Mouse (Mus musculus): ENCODE results near the gene Cacna1a.

Gene Cacna1a

GRCm38 (mm10) chr8:84388275-84388674 lies at the start of gene Cacna1a:
TSS of gene Cacna1a (plus strand) at chr8:84388440.
- no peak for DNase-seq (ENCODE audit: low read depth)

GRCm38 (mm10) chr8:84338493-84338892 lies 49.7 kb upstream of the Cacna1a start:
- no peak for DNase-seq (ENCODE audit: low read depth)

DNA sequence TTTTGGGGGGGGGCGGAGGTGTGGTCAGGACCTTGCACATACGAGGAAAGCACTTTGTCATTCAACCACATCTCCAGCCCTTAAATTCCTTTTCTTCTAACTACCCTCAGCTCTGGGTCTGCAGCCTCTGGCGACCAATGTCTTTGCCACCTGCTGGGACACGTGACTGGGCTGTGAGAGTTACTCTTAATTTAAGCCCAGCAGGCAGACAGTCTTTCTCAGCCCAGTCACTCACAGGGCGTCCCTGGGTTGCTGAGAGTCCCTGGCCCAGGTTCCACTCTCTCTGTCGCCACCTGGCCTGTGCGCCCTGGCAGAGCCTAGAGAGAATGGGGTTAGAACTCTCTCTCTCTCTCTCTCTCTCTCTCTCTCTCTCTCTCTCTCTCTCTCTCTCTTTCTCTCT lies 48.9 kb upstream of the Cacna1a start:
- DNase-seq (ENCODE audit: low read depth): peak; percentile 6

DNA sequence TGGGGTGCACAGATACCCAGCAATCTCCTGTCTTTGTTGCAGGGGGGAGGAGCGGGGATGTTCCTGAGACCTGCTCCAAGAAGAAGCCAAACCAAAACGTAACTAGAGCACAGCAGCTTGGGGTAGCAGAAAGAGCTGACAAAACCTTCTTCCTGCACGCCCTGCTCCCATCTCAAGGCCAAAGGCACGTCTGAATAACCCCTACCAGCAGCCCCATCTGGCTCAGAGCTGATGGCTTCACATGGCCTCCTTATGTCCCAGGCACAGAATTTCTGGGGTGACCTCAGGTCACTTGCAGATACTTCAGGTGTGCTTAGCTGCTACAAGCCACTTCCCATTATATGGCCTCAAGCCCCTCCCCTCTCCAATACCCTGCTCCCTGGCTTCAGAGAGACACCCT lies 48.4 kb upstream of the Cacna1a start:
- DNase-seq (ENCODE audit: low read depth): no peak

DNA sequence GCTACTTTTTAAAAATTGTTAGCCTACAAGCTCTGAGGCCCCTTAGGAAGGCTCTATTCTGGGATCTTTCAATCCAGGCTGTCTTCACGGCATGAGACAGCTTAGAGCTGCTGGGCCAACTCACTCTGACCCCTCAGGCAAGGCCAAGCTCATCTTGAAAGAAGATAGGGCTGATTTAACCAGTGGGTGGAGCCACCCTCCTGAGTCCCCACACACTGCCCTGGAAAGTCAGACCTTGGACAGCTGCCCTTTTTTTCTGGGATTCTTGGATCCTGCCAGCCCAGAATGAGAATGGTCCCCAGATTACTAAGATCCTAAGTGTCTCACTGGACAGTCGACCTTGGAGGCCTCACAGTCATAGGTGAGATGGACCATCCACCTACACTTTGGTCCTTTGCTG lies 47.6 kb upstream of the Cacna1a start:
- DNase-seq (ENCODE audit: low read depth): no peak

- DNase-seq (ENCODE audit: low read depth): no peak
Measured at GRCm38 (mm10) chr8:84345493-84345892, 42.7 kb upstream of the Cacna1a start.

DNA sequence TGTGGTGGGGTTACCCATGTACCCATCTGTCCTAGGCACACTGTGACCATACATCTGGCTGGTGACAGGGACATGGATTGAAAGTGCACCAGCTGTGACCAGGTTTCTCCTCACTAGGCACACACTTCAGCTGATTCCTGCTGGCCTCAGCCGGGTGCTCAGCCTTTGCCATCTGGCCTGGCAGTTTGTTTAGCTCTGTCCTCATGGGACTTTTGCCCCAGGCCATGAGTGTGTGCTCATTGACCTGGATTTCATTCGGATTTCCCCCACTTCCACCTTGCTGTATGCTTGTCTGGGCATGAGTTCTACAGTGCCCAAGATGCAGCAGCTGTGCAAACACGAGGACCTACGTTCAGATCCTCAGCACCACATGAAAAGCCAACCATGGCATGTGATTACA lies 41.8 kb upstream of the Cacna1a start:
- DNase-seq (ENCODE audit: low read depth): no peak

DNA sequence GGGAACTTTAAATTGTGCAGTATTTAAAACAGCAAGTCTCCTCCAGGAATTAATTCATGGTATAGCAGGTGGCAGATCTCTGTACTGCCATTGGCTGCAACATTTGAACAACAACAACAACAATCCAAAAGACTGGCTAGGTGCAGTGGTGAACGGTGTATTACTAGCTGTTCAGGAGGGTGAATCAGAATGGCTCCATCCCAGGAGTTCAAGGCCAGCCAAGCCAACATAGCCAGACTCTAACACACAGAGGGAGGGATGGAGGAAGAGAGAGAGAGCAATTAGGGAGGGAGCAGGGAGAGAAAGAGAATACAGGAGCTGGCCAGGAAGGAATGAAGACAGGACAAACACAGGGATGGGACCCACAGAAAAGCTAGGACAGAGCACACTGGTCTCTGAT lies 38.7 kb upstream of the Cacna1a start:
- no peak for DNase-seq (ENCODE audit: low read depth)

DNA sequence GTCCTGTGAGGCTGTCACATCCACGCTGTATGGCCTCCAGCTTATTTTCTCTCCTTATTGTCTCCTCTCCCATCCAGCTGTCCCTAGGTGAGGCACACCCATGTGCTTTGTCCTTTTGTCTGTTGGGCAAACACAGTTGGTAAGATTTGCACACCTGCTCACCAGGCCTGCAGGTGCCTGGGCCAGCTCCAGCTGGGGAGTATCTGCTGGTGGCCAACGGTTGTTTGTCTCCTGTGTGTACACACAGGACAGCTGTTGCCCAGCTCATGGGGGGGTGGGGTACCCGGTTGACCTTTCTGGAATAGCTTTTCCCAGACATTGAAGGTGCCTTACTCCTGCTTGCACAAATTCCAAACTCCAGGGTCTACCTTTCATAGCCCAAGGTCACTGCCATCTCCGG lies 37.3 kb upstream of the Cacna1a start:
- no peak for DNase-seq (ENCODE audit: low read depth)

DNA sequence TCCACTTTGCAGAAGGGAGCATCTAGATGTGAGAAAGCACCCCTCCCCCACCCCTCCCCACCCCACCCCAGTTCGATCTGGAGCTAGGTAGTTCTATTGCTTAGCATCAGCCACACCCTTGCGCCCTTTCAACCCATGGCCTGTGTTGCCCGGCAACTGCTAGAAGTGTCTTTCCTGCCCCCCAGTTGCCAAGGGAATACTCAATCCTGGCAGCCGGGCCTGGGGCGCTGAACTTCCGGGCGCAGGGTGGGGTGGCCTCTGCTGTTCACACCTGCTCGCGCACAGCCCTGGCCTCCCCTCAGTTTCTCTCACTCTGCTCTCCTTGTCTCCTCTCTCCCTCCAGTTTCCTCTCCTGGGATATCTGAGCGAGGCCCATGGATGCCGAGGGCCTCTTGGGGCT lies 31.8 kb upstream of the Cacna1a start:
- no peak for DNase-seq (ENCODE audit: low read depth)

DNA sequence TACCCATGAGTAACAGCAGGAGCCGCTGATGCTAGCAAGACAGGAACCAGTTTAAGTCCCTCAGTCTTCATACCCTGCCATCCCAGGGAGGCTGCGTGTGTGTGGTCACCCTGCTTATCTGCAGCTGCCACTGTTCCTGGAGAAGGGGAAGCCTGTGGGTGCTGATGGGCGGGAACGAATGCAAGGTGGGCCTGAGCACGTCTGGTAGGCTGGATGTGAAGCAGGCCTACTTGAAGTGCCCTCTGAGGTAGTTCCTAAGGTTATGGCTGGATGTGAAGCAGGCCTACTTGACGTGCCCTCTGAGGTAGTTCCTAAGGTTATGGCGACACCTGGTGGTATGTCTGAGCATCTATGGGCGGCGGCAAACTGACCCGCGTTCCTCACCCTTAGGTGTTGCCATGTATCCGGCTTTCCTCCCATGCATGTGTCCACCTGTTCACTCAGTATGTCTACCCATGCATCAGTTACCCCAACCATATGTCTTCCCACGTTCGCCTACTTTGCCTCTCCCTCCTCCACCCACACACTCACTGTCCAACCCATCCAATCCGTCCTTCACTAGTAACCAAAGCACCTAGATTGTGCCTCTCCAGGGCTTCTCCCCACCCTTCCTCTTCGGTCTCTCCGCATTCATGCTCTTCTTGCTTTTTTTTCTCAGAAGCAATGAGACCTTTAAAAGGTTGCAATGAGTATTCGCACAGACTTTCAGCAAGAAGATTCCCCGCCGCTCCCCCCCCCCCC lies 30.4 kb upstream of the Cacna1a start:
- DNase-seq (ENCODE audit: low read depth): peak; percentile 85

DNA sequence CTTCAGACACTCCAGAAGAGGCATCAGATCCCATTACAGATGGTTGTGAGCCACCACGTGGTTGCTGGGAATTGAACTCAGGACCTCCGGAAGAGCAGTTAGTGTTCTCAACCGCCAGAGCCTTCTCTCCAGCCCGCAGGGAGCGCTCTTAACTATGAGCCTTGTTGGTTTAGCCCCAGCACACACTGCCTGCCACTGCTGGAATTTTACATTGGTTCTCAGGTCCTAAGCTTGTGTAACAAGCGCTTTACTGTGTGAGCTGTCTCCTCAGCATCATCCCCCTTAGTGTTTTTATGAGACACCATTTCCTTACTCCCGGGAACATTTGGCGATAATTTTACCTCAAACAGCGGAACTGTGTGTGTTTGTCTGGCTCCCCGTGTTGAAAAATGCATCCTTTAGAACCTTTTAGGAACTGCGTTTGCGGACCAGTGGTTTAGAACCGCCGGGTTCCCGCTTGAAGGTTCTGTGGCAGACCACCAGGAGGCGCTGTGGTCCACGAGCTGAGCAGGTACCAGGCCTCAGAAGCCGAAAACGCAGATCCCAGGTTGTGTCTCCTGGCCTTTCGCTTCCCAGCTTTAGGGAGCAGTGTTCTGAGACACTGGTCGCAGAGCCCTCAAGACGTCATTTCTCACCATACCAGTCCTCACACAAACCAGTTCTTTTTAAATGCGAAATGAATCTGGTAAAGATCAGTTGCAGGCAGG lies 24.7 kb upstream of the Cacna1a start:
- DNase-seq (ENCODE audit: low read depth): peak; percentile 58

- DNase-seq (ENCODE audit: low read depth): no peak
Measured at GRCm38 (mm10) chr8:84365197-84365596, 23.0 kb upstream of the Cacna1a start.

GRCm38 (mm10) chr8:84370972-84371371 lies 17.3 kb upstream of the Cacna1a start:
- DNase-seq (ENCODE audit: low read depth): no peak

GRCm38 (mm10) chr8:84375038-84375437 lies 13.2 kb upstream of the Cacna1a start:
- DNase-seq (ENCODE audit: low read depth): no peak

GRCm38 (mm10) chr8:84375803-84376202 lies 12.4 kb upstream of the Cacna1a start:
- DNase-seq (ENCODE audit: low read depth): no peak

DNA sequence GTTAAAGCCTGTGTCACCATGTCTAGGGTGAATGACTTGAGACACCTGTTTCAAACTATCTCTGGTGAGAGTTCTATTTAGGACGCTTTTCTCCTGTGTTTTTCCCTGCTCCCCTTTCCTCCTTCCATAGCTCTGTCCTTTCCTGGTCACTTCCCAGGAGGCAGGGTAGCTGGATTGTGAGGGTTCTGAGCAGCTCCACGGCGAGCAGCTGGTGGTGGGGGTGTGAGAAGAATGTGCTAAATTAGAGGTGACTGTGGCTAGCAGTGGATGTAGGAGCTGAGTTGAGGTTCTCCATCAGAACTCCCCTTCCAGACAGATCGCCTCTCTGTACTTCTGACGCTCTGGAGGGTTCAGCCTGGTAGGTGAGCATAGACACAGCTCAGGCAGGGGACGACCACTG lies 11.7 kb upstream of the Cacna1a start:
- DNase-seq (ENCODE audit: low read depth): no peak

DNA sequence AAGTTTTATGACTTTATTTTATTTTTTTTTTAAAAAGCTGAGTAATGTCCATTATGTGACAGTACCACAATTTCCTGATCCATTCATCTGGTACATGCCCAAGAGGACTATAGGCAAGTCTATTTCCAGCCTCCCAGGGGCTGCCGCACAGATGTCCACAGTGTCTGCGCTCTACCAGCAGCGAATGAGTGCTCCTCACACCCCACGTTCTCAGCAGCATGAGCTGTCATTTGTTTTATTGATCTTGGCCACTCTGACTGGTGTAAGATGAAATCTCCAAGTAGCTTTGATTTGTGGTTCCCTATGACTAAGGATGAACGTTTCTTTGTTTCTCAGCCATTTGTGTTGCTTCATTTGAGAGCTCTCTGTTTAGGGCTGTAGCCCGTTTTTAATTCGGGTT lies 6.6 kb upstream of the Cacna1a start:
- DNase-seq (ENCODE audit: low read depth): no peak

GRCm38 (mm10) chr8:84388773-84389172 lies 533 bp downstream of the Cacna1a start:
- no peak for DNase-seq (ENCODE audit: low read depth)

DNA sequence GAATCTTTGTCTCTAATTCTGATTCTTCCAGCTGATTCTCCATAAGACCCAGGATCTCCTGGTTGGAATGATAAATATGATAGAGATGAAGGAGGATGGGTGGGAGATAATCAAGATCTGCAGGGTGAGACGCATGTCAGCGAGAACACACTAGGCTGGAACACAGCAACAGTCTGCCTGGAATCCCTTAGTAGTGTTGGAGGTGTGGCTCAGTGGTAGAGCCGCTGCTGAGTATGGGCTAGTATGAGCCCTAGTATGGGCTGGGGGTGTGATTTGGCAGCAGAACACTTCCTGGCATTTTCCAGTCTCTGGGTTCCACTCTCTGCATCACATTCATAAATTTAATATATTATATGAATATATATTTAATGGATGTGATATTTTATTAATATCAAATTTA lies 933 bp downstream of the Cacna1a start:
- DNase-seq (ENCODE audit: low read depth): no peak

DNA sequence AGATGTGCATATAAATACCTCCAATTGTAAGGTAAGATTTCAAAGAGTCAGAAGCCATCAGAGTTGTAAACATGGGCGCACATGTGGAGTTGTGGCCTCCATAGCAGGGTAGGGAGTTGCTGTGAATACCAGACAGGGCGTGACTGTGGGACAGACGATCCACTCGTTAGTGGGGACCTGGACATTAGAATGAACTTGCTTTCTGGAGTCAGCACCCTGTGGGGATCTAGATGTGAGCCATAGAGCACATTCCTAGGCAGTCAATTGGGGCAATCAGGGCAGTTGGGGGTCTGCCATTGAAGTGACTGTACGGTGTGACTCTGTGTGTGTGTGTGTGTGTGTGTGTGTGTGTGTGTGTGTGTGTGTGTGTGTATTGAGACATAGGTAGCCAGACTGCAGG lies 3.4 kb downstream of the Cacna1a start:
- DNase-seq (ENCODE audit: low read depth): no peak

DNA sequence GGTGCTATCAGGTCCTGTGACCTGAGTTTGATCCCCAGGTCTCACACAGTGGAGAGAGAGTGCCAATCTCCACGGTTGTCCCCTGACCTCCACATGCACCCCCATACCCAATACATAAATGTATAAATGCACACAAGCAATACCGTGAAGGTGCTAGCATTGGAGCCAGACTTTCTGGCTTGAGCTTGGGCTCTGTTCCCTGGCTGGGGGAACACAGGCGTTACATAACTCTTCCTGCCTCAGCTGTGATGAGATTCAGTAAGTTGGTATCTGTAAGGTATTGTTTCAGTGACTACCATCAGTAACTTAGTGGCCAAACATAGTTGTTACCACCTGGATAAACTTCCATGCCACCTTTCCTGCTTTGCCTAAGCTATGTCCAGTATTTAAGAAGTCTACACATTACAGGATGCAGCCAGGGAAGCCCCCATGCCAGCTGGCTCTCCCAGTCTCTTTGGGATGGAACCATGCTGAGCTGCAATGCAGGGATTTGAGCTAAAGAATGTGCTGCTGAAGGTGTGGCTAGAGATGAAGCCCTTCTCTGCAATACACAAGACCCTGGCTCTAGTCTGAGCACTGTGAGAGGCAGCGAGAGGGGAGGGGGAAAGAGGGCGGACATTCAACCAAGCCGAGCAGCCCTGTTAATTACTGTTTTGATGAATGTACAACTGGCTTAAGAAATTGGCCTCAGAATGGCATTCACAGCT lies 7.7 kb downstream of the Cacna1a start:
- DNase-seq (ENCODE audit: low read depth): no peak

All from 416B (cell line).